Mouse (Mus musculus) spleen, adult 2 months (tissue): Measurements from ENCODE around the gene Tubb3. TPM values are rescaled to one million over a fixed set of nuclear protein-coding genes. Genes with fewer than 3 reads are reported as not detected.
A peak's percentile ranks its signal among the peaks of the same experiment; 100 is the strongest.
"Not testable (repeated sequence)": the region's sequence is repeated elsewhere in the genome, so short reads cannot be mapped to it uniquely, and the experiment has no call there.

Experiments used
- DNase-seq, 2 experiments: peaks; one replicate each; pipeline versions ENCODE4 v3.0.0 to v3.0.0-alpha.2; 2012 to 2021; ENCODE audit warnings: low spot score in 2 of 2, low read depth in 1 of 2
- H3K27ac ChIP-seq: fragments of 200-500 bp; 2 replicates; pipeline ENCODE4 v1.5.1; 2012; ENCODE audit warnings: low read length, inconsistent platforms; ENCODE audit not compliant: insufficient read depth
- H3K27me3 ChIP-seq: fragments of 200-500 bp; 2 replicates; pipeline ENCODE4 v1.6.1; 2012; ENCODE audit warnings: mild to moderate bottlenecking, moderate library complexity, low read length, inconsistent platforms; ENCODE audit not compliant: control insufficient read depth, insufficient read depth
- H3K36me3 ChIP-seq: fragments of 200-500 bp; 2 replicates; pipeline ENCODE4 v1.6.1; 2012; ENCODE audit warnings: mild to moderate bottlenecking, low read length, inconsistent platforms; ENCODE audit not compliant: control insufficient read depth, insufficient read depth
- H3K4me1 ChIP-seq: fragments of 200-500 bp; 2 replicates; pipeline ENCODE4 v1.6.1; 2011; ENCODE audit warnings: inconsistent platforms; ENCODE audit not compliant: control insufficient read depth, insufficient read depth, insufficient read length
- H3K4me3 ChIP-seq: fragments of 200-500 bp; 2 replicates; pipeline ENCODE4 v1.5.1; 2011; ENCODE audit warnings: mild to moderate bottlenecking, inconsistent platforms; ENCODE audit not compliant: insufficient read depth, insufficient read length; ENCODE audit errors: extremely low read depth
- CTCF ChIP-seq: fragments of 200-500 bp; IDR thresholded peaks from 2 replicates; pipeline ENCODE4 v1.5.1; 2011; ENCODE audit warnings: mild to moderate bottlenecking, inconsistent platforms; ENCODE audit not compliant: insufficient read depth, insufficient read length, insufficient replicate concordance; ENCODE audit errors: extremely low read depth
- POLR2A ChIP-seq: fragments of 200-500 bp; IDR thresholded peaks from 2 replicates; pipeline ENCODE4 v1.6.1; 2011; ENCODE audit warnings: low read depth, low read length, inconsistent platforms
- WGBS: fragments of 180-500 bp; shearing (Covaris S2); methylation state at CpG from one replicate; pipeline ENCODE4 v1.1.7; 2018; 5-methylcytosine and 5-hydroxymethylcytosine counted together
- polyA plus RNA-seq: library from polyadenylated mRNA; depleted of rRNA; stranded (reverse); fragments of >200 nt; gene quantifications from 2 replicates; pipeline ENCODE4 v1.2.3, GENCODE M21; 2012

Gene Tubb3
- polyA plus RNA-seq, 1 experiment = 2.7 TPM

DNA sequence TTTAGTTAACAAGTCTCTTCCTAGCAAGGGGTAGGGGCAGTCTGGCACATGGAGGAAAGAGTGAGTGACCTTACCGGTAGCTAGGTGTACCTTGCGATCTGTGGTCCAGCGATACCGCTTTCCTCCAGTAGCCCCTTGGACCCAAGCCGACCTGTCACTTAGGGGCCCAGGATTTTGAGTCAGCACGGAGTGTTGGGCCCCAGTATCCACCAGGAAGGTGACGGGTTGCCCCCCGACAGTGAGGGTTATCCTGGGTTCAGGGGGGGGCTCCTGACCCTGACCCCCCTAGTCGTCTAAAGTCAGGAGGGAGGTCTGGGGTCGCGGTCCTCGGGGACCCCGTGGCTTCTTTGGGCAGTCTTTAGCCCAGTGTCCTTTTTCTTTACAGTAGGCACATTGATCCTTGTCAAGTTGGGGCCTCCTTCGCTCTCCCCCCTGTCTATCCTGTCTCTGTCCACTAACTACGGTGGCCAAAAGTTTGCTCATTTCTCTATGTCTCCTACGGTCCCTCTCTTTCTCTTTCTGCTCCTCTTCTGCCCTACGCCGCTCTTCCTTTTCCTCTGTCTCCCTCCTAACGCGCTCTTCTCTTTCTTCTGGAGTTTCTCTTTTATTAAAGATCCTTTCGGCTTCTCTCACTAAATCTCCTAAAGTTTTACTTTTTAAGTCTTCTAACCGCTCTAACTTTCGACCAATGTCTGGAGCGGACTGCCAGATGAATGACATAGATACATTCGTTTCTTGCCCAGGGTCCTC is 20.6 kb downstream of the Tubb3 start:
- DNase-seq = no peak
- Histone ChIP-seq H3K27ac (no peak overlapping the region), H3K4me3 (no peak overlapping the region), H3K4me1 (no peaks in the 10 kb centered on the region), H3K36me3 (no peaks in the 10 kb centered on the region), H3K27me3 (no peaks in the 10 kb centered on the region)
- WGBS = 93% methylated on average over 25 of the region's 25 CpGs
- TF ChIP-seq POLR2A (no peak), CTCF (no peak)

DNA sequence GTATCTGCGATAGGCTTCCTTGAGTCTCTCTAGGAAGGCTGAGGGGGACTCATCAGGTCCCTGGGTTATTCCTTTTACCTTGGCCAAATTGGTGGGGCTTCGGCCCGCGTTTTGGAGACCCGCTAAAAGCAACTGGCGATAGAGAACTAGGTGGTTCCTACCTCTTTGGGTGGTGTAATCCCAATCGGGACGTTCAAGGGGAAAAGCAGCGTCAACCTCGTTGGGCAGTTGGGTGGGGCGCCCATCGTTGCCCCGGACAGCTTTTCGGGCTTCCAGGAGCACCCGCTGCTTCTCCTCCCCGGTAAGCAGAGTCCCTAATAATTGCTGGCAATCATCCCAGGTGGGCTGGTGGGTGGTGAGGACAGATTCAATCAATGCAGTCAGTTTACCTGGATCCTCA is 21.2 kb downstream of the Tubb3 start:
- DNase-seq = no peak

DNA sequence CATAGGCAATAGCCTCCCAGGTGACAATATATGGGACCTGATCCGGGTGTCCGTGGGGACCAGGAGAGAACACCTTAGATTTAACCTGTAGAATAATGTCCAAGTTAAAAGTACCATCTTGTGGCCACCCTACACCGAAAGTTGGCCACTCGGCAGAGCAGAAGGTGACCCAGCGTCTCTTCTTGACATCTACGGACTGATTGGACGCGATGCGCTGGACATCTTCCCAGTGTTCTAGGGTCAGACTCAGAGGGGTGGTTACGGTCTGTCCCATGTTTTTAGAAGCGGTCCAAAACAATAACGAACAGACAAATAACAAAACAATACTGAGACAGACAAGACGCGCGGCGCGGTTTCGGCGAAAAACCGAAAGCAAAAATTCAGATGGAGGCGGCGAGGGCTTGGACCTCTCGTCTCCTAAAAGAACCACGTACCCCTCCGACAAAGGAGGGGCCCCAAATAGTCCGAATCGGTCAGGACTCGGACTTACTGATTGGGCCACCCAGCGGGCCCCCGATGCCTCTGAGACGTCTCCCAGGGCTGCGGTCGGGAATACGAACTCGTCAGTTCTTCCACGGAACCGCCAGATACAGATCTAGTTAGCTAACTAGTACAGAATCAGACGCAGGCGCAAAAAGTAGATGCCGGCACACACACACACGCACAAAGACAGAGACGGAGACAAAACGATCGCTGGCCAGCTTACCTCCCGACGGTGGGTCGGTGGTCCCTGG is 22.2 kb downstream of the Tubb3 start:
- not testable (repeated sequence) for H3K4me1 ChIP-seq, H3K4me3 ChIP-seq, H3K27me3 ChIP-seq, H3K36me3 ChIP-seq, H3K27ac ChIP-seq, DNase-seq
- WGBS = 97% methylated on average over 47 of the region's 47 CpGs

More for the DNA sequence above, 21.2 kb downstream of the Tubb3 start:
- WGBS = 97% methylated on average over 16 of the region's 16 CpGs
- no peak overlapping the region for H3K4me3 ChIP-seq
- no peaks in the 10 kb centered on the region for H3K4me1 ChIP-seq
- H3K36me3 ChIP-seq = no peaks in the 10 kb centered on the region
- H3K27ac ChIP-seq = no peak overlapping the region
- TF ChIP-seq POLR2A = no peak
- TF ChIP-seq CTCF = no peak
- H3K27me3 ChIP-seq = no peaks in the 10 kb centered on the region

DNA sequence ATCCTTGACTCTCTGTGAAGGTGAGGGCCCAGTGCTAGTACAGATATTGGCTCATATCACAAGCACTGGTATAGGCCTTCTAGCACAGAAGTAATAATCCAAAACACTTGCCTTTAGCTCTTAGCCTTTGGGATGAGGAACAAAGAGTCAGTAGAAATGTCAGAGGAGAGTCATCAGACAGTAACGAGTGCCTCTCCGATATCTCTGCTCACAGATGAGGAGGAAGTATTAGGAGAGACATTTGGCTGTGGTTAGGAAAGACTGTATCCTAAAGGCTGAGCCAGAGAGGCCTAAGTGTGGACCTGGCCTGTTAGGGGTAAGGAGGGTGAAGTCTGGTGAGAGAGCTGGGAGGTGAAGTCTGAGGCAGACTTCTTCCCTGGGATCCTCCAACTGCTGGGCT is 30.6 kb downstream of the Tubb3 start:
- no peaks in the 10 kb centered on the region for H3K27me3 ChIP-seq
- no peaks in the 10 kb centered on the region for H3K36me3 ChIP-seq
- H3K4me1 ChIP-seq = no peaks in the 10 kb centered on the region
- no peak for TF ChIP-seq POLR2A
- TF ChIP-seq CTCF = no peak
- H3K4me3 ChIP-seq = no peak overlapping the region
- H3K27ac ChIP-seq = no peak overlapping the region
- no peak for DNase-seq
- 84% methylated on average over 2 of the region's 2 CpGs for WGBS

GRCm38 (mm10) chr8:123442351-123442750 is 31.1 kb downstream of the Tubb3 start:
- TF ChIP-seq CTCF (no peak), POLR2A (no peak)
- no peak overlapping the region for H3K27ac ChIP-seq
- 92% methylated on average over 5 of the region's 5 CpGs for WGBS
- H3K27me3 ChIP-seq = no peaks in the 10 kb centered on the region
- no peaks in the 10 kb centered on the region for H3K4me1 ChIP-seq
- no peak overlapping the region for H3K4me3 ChIP-seq
- no peak for DNase-seq
- H3K36me3 ChIP-seq = no peaks in the 10 kb centered on the region

DNA sequence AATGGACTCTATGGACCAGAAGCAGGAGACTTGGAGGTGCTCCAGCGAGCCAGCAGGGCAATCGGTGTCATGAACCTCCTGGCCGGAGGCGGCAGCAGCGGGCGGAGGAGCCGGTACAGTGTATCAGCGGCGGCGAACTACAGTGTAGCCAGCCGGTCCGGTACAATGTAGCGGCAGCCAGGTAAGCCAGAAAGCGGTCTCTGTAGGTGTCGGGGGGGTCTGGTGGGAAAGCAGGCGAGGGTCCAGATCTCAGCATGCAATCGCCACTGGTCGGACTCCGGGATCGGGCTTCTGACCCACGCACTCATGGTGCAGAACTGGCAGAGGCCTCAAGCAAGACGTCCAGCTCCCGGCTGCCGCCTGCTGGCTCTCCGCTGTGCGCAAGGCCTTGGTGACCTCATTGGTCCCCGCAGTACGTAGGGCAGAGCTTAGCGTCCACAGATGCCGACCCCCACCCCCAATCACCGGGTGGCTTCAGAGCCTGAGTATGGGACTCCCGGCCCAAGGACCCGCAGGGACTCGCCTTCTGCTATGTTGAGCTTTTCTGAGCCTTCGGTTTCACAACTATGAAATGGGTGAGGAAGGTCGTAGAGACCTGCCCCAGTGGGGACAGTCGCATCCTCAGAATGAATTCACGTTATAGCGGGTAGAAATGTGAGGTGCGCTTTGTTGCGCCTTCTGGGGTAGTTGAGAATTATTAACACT is 31.8 kb downstream of the Tubb3 start:
- H3K27me3 ChIP-seq = no peaks in the 10 kb centered on the region

More for the DNA sequence above, 31.8 kb downstream of the Tubb3 start:
- Histone ChIP-seq H3K4me3 (peak overlapping the region; percentile 85), H3K27ac (peak overlapping the region; percentile 80), H3K36me3 (no peaks in the 10 kb centered on the region), H3K4me1 (no peaks in the 10 kb centered on the region)
- under 1% methylated on average over 41 of the region's 41 CpGs for WGBS
- DNase-seq = peak; percentile 89 to 93
- TF ChIP-seq CTCF (peak; percentile 77), POLR2A (peak; percentile 40; the same call in 1 of the 2 replicates)
